Mouse (Mus musculus) fat pad, adult 2 months (tissue): ENCODE results near the gene Olfr705.
"Not testable (repeated sequence)": the region's sequence is repeated elsewhere in the genome, so short reads cannot be mapped to it uniquely, and the experiment has no call there.

Experiments
- DNase-seq: peaks from one replicate; pipeline ENCODE4 v3.0.0-alpha.2; 2011; ENCODE audit warnings: low read depth, low spot score; ENCODE audit errors: extremely low read depth

Gene Olfr705

GRCm38 (mm10) chr7:106876791-106877190 is at the start of gene Olfr705:
Olfr705 (minus strand) TSS chr7:106876891.
- no peak for DNase-seq

GRCm38 (mm10) chr7:106920961-106921360 is 44.3 kb upstream of the Olfr705 start:
- DNase-seq: not testable (repeated sequence)

- DNase-seq: no peak
Measured at GRCm38 (mm10) chr7:106907676-106908075, 31.0 kb upstream of the Olfr705 start, which contains the start of gene Olfr1532-ps1. Olfr1532-ps1 (plus strand) TSS chr7:106908001.

GRCm38 (mm10) chr7:106901141-106901540 is 24.4 kb upstream of the Olfr705 start, which contains the start of gene Olfr707:
Olfr707 (minus strand) TSS chr7:106901241.
- DNase-seq: not testable (repeated sequence)

GRCm38 (mm10) chr7:106888062-106888461 is 11.4 kb upstream of the Olfr705 start, which contains the start of gene Olfr706:
Olfr706 (minus strand) TSS chr7:106888162.
- no peak for DNase-seq

GRCm38 (mm10) chr7:106862885-106863284 is 13.8 kb downstream of the Olfr705 start, which contains the start of gene Olfr704:
Olfr704 (plus strand) TSS chr7:106863185.
- DNase-seq: no peak

- DNase-seq: no peak
Measured at GRCm38 (mm10) chr7:106843060-106843459, 33.6 kb downstream of the Olfr705 start, which contains the start of gene Olfr703. Olfr703 (plus strand) TSS chr7:106843360.

GRCm38 (mm10) chr7:106833793-106834192 is 42.9 kb downstream of the Olfr705 start, which contains the start of gene Olfr702:
Olfr702 (minus strand) TSS chr7:106833893.
- DNase-seq: no peak
